Mouse (Mus musculus) monocyte, adult 5-6 weeks (primary cell): ENCODE measurements around the gene Atp6v1c2. TPM values are rescaled to one million over a fixed set of nuclear protein-coding genes. Genes with fewer than 3 reads are reported as not detected.

Source experiments
- ATAC-seq: fragments of 153-309, 156-312 bp; replicated peaks from 2 replicates; pipeline ENCODE4 v1.8.0; 2017; ENCODE audit warnings: mild to moderate bottlenecking; ENCODE audit not compliant: low TSS enrichment, insufficient number of reproducible peaks, severe bottlenecking, poor library complexity, low FRiP score
- total RNA-seq: library from RNA; stranded (forward); fragments of 200-1000, 200-491, 200-594 nt; gene quantifications from 3 replicates; pipeline ENCODE4 v1.2.3, GENCODE M21; 2017

Gene Atp6v1c2
- total RNA-seq, 1 experiment from 2014 or later: not detected

DNA sequence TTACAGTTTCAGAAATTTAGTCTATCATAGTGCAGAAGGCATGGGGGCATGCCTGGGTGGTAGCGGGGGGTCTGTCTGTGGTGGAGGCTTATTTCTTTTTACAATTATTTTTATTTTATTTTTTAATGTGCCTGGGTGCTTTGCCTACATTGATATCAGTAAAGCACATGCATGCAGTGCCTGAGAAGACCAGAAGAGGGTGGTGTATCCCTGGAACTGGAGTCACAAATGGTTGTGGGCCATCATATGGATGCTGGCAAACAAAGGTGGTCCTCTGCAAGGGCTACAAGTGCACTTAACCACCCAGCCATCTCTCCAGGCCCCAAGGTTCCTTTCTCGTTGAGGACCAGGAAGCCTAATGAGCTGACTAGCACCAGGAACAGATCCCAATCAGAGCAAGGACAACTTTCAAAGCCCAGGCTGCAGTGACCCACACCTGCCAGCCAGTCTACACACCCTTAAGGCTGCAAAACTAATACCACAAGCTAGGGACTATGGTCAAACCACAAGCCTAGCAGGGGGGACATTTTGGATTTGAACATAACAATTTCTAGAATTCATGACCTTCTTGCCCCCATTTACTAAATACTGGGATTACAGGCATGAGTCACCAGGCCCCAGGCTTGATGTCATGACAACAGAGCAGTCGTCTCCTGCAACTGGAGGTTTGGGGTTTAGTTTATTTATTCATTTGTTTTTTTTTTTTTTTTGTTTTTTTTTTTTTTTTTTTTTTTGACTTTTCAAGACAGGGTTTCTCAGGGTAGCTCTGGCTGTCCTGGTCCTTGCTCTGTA lies 10.2 kb upstream of the Atp6v1c2 start:
- no peak for ATAC-seq

DNA sequence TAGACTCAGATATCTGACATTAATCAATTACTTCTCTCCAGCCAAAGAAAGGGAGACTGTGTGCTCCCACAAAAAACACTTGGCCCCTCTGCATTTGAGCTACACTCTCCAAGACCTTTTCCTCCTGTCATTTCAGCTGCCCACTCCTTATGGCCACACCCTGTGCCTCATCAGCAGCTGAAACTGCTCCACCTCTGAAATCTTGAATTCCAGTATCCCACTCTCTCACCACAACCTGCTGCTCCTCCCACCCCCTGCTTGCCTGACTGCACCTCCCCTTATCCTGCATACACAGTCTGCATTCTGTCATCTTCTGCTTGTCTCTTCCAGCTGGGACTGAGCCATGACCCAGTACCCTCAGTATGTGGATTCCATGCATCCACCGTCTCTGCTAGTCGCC lies 9.2 kb upstream of the Atp6v1c2 start:
- no peak for ATAC-seq

GRCm38 (mm10) chr12:17333459-17333858 lies 4.3 kb upstream of the Atp6v1c2 start:
- ATAC-seq: no peak

DNA sequence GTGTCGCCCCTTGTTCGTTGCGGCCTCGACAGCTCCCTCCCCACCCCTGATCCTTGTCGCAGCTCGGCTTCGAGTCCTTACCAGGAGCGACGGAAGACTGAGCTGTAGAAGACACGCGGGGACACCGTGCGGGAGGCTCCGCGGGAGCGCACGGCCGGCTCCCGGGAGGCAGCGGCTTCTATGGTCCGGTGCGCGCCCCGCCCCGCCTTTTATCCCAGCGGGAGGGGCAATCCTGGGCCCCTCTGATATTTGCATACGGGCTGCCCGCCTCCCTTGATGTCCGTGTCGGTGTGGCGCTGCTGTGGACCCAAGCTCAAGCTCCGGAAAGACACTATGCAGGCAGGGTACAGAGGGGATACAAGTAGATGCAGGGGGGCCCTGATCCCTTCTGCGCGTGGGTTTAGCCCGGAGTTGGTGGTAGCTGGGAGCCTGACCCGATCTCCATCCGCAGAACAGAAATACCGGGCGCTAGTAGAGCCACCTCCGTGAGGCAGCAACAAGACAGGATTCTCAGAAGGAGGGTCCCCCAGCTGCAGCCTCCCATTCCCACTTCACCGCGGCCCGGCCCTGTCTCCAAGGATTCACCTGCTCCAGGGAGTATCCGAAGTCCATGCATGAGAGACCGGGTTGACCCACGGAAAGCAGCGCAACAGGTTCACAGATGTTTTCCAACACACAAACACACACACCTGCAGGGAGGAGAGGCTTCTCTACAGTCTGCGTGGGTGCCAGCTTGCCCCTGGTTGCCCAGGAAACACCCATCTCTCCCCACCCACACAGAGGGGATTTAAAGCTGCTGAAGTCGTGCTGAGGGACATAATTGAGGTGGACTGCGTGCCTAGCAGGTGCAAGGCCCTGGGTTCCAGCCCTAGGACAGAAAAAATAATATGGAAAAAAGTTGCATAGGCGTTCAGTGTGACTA lies 4.3 kb downstream of the Atp6v1c2 start:
- ATAC-seq: no peak

DNA sequence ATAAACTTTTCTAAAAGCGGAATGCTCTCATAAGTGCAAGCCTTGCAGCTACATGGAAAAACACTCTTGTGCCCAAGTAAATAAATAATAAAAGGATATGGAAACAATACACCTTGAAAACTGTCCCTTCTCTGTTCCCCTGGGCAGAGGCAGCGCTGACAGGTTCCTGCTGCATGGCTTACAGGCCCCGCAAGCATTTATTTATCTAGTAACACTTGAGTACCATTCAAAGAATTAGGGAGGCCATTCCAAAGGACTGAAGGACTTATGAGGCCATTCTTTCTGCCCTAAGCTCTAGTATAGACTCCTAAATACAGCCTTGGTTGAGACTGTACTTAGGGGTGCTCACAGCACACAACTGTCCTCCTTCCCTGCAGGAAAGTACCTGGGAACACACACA lies 10.7 kb downstream of the Atp6v1c2 start:
- ATAC-seq: no peak

DNA sequence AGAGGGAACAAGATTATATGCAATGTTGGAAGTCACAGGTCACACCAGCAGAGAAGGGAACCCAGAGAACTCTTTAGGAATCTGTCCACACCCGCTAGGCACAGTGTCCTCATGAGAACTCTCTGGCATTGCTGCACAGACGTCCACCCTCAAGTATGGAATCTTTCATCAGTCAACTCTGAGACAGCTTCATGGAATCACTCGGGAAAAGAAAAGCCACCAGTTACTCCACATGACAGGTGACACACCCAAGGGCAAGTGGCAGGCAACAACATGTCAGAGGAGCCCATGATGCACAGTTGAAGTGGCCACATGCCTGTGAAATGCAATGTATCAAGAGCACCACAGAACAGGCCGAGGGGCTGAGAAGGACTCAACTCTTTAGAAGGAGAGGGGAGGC lies 11.2 kb downstream of the Atp6v1c2 start:
- ATAC-seq: no peak

GRCm38 (mm10) chr12:17316096-17316495 lies 13.1 kb downstream of the Atp6v1c2 start:
- ATAC-seq: no peak

GRCm38 (mm10) chr12:17310852-17311839 lies 18.0 kb downstream of the Atp6v1c2 start:
- no peak for ATAC-seq

DNA sequence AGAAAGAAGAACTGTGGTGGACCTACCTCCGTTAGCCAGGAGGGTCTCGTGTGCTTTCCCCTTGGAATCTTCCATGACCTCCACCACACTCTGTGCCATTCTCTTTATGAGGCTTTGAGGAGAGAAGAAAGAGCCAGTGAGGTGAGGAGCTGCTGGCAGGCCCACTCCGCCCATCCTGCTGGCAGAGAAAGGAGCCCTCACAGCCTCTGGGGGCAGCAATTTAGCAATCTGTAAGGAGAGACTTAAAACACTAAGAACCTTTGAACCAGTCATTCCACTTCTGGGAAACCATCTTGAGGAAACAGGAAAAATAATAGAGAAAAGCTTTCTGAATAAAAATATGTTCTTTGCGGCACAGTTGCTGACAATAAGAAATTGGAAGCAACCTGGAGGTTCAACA lies 20.9 kb downstream of the Atp6v1c2 start:
- ATAC-seq: no peak

- ATAC-seq: no peak
These were observed 23.7 kb downstream of the Atp6v1c2 start for GRCm38 (mm10) chr12:17305445-17305844.

- no peak for ATAC-seq
These were observed 29.3 kb downstream of the Atp6v1c2 start for GRCm38 (mm10) chr12:17299902-17300301.

- ATAC-seq: no peak
These were observed 32.3 kb downstream of the Atp6v1c2 start for GRCm38 (mm10) chr12:17296899-17297298.

- ATAC-seq: no peak
These were observed 38.6 kb downstream of the Atp6v1c2 start for GRCm38 (mm10) chr12:17290569-17290968.

- no peak for ATAC-seq
These were observed 39.2 kb downstream of the Atp6v1c2 start for GRCm38 (mm10) chr12:17289913-17290312.

DNA sequence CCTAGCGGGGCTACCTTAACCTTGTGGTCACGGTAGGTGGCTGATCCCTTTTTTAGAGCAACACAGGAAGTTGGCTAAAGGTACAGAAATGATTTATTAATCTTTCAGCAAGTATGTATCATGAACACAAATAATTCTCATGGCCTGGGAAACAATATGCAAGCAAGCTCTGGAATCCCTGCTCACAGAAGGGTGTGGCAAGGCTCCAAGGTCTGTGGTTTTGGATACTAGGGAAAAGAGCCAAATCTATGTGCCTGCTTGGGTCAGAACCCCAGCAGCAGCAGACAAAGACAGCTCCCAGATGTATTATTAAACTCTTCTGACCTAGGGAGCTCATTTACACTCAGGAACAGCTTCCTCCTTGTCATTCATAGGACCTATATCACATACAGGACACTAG lies 40.1 kb downstream of the Atp6v1c2 start:
- no peak for ATAC-seq

GRCm38 (mm10) chr12:17288496-17288895 lies 40.7 kb downstream of the Atp6v1c2 start:
- no peak for ATAC-seq

- no peak for ATAC-seq
These were observed 55.3 kb downstream of the Atp6v1c2 start for GRCm38 (mm10) chr12:17273841-17274240.

- ATAC-seq: no peak
These were observed 57.9 kb downstream of the Atp6v1c2 start for GRCm38 (mm10) chr12:17271272-17271671.

DNA sequence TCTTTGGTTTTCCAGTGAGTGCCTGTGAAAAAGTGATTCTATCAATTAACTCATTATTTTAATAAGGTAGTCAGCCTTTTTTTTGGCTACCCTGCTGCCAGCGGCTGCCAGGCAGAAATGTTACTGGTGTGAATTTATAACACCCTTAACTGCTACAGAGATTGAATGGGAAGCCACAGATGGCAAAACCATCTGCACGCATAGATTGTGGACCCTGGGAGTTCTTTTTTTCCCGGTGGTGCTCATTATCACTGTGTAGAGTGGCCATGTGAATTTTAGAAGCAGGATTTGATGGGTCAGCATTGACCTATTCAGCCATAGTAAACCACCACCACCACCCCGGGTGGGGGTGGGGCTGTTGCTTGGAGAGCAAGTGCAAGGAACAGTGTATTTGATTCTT lies 61.8 kb downstream of the Atp6v1c2 start:
- ATAC-seq: no peak
